Mouse (Mus musculus) neural tube, embryonic 14.5 days (tissue): ENCODE results near the gene Olfr1141. TPM values are rescaled to one million over a fixed set of nuclear protein-coding genes. Genes with fewer than 3 reads are reported as not detected.

ENCODE experiments used
- ATAC-seq: fragments of 200-750 bp; cut with Nextera tagmentation; 2 replicates; pipeline ENCODE4 v1.8.0; 2017; ENCODE audit warnings: low read depth, mild to moderate bottlenecking, moderate TSS enrichment, moderate library complexity
- H3K27ac ChIP-seq: fragments of 300-500 bp; sonication (generic); 2 replicates; pipeline ENCODE4 v1.5.1; 2014; ENCODE audit warnings: low read depth, mild to moderate bottlenecking, control low read depth, low read length, moderate library complexity, mixed read lengths
- H3K27me3 ChIP-seq: fragments of 300-500 bp; sonication (generic); 2 replicates; pipeline ENCODE4 v1.6.1; 2014; ENCODE audit warnings: low read length; ENCODE audit not compliant: control insufficient read depth, insufficient read depth
- H3K36me3 ChIP-seq: fragments of 300-500 bp; sonication (generic); 2 replicates; pipeline ENCODE4 v1.6.1; 2014; ENCODE audit warnings: low read length, mixed read lengths; ENCODE audit not compliant: control insufficient read depth, insufficient read depth
- H3K4me1 ChIP-seq: fragments of 300-500 bp; sonication (generic); 2 replicates; pipeline ENCODE4 v1.6.1; 2014; ENCODE audit warnings: low read length; ENCODE audit not compliant: control insufficient read depth, insufficient read depth
- H3K4me2 ChIP-seq: fragments of 300-500 bp; sonication (generic); 2 replicates; pipeline ENCODE4 v1.6.1; 2014; ENCODE audit warnings: mild to moderate bottlenecking, low read depth, low read length, control low read depth
- H3K4me3 ChIP-seq: fragments of 300-500 bp; sonication (generic); 2 replicates; pipeline ENCODE4 v1.5.1; 2014; ENCODE audit warnings: low read depth, low read length, control low read depth, mixed read lengths
- H3K9ac ChIP-seq: fragments of 300-500 bp; sonication (generic); replicated peaks from 2 replicates; pipeline ENCODE4 v1.6.1; 2014; ENCODE audit warnings: low read depth, mild to moderate bottlenecking, control low read depth, low read length, mixed read lengths
- H3K9me3 ChIP-seq: fragments of 300-500 bp; sonication (generic); 2 replicates; pipeline ENCODE4 v1.6.1; 2016; ENCODE audit warnings: low read length; ENCODE audit not compliant: control insufficient read depth
- WGBS: fragments of 180-500 bp; shearing (Covaris S2); extraction: QIAGEN DNeasy Blood & Tissue Kit; methylation state at CpG from one replicate; pipeline ENCODE4 v1.1.7; 2014; 5-methylcytosine and 5-hydroxymethylcytosine counted together
- polyA plus RNA-seq: library from polyadenylated mRNA; unstranded; fragments of >200 nt; fragmentation: Nextera tagmentation; extraction: Ambion mirVana; gene quantifications from 2 replicates; pipeline ENCODE4 v1.2.1, GENCODE M21; 2014

The Olfr1141 gene
- polyA plus RNA-seq: not detected in 2 replicates

- Histone ChIP-seq H3K4me3 (no peak within 1 kb of the TSS), H3K27me3 (no peaks in the 10 kb centered on the region), H3K36me3 (no peaks in the 10 kb centered on the region), H3K4me1 (no peaks in the 10 kb centered on the region), H3K9me3 (no peaks in the 10 kb centered on the region), H3K9ac (no peak within 1 kb of the TSS), H3K27ac (no peak within 1 kb of the TSS), H3K4me2 (no peak within 1 kb of the TSS)
- WGBS: 93% methylated on average over 1 of the region's 1 CpGs
- ATAC-seq: no peak
These were observed at the start of gene Olfr1141 for GRCm38 (mm10) chr2:87753891-87754290. Olfr1141 (minus strand) TSS chr2:87753991.

- Histone ChIP-seq H3K4me1 (no peaks in the 10 kb centered on the region), H3K4me3 (no peak within 1 kb of the TSS), H3K36me3 (no peaks in the 10 kb centered on the region), H3K9ac (no peak within 1 kb of the TSS), H3K4me2 (no peak within 1 kb of the TSS), H3K27ac (no peak within 1 kb of the TSS), H3K9me3 (no peaks in the 10 kb centered on the region), H3K27me3 (no peaks in the 10 kb centered on the region)
- no peak for ATAC-seq
These were observed 46.5 kb upstream of the Olfr1141 start, which contains the start of gene Olfr1143 for GRCm38 (mm10) chr2:87800292-87800691. Olfr1143 (plus strand) TSS chr2:87800592.

DNA sequence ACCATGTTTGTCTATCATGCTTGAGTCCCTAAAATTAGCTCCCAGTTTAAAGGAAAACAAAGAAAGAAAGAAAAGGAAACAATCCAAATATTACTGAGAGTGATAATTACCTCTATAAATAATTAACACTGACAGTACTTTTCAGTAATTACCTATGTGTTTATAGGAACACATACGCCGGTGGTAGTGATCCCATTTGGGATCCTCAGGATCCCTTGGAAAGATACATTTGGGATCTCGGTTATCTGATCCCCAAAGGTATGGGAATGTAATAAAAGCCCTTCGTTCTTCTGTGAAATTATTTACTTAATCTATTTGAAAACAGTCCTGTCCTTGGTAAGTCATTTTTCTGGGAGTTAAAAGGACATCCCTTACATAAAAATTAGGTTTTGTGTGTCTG, 25.4 kb upstream of the Olfr1141 start, which contains the start of gene Olfr152:
Gene Olfr152 (plus strand): TSS at position 301 of the 400 bp plus-strand sequence.
- no peak within 1 kb of the TSS for H3K4me3 ChIP-seq
- no peak within 1 kb of the TSS for H3K9ac ChIP-seq
- 81% methylated on average over 4 of the region's 4 CpGs for WGBS
- no peak within 1 kb of the TSS for H3K4me2 ChIP-seq
- H3K4me1 ChIP-seq: no peaks in the 10 kb centered on the region
- H3K9me3 ChIP-seq: no peaks in the 10 kb centered on the region
- H3K27me3 ChIP-seq: no peaks in the 10 kb centered on the region
- no peak within 1 kb of the TSS for H3K27ac ChIP-seq
- H3K36me3 ChIP-seq: no peaks in the 10 kb centered on the region
- ATAC-seq: no peak

DNA sequence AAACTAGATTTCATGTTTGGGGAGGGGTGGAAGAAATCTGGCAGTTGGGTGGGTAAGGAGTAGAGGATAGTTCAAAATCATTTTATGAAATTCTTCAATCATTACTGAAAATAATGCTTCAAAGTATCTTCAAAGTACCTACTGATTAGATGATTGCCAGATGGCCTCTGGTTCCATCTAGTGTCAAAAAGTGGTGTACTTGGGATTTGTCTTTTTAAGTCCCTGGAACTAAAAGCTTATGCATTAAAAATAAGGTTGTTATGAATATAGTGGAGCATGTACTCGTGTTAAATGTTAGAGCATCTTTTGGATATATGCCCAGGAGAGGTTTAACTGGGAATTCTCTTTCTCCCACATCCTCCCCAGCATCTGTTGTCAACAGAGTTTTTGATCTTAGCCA, 22.4 kb upstream of the Olfr1141 start:
- H3K9me3 ChIP-seq: no peaks in the 10 kb centered on the region

GRCm38 (mm10) chr2:87743452-87743851, 10.3 kb downstream of the Olfr1141 start, which contains the start of gene Olfr1140:
Olfr1140 (plus strand) TSS chr2:87743752.
- H3K4me1 ChIP-seq: no peaks in the 10 kb centered on the region
- no peak for ATAC-seq
- H3K4me2 ChIP-seq: no peak within 1 kb of the TSS
- H3K27me3 ChIP-seq: no peaks in the 10 kb centered on the region
- no peak within 1 kb of the TSS for H3K4me3 ChIP-seq
- no peak within 1 kb of the TSS for H3K9ac ChIP-seq
- H3K36me3 ChIP-seq: no peaks in the 10 kb centered on the region
- H3K9me3 ChIP-seq: no peaks in the 10 kb centered on the region
- no peak within 1 kb of the TSS for H3K27ac ChIP-seq
- WGBS: 76% methylated on average over 3 of the region's 3 CpGs

More for the DNA sequence above, 22.4 kb upstream of the Olfr1141 start:
- Histone ChIP-seq H3K4me3 (no peak overlapping the region), H3K27me3 (no peaks in the 10 kb centered on the region), H3K9ac (no peak overlapping the region), H3K36me3 (no peaks in the 10 kb centered on the region), H3K27ac (no peak overlapping the region), H3K4me2 (no peak overlapping the region), H3K4me1 (no peaks in the 10 kb centered on the region)
- ATAC-seq: no peak
- WGBS: 69% methylated on average over 1 of the region's 1 CpGs

GRCm38 (mm10) chr2:87739878-87740277, 13.9 kb downstream of the Olfr1141 start, which contains the start of gene Olfr1138:
Olfr1138 (minus strand) TSS chr2:87739978.
- Histone ChIP-seq H3K4me1 (no peaks in the 10 kb centered on the region), H3K27ac (no peak within 1 kb of the TSS), H3K9ac (no peak within 1 kb of the TSS), H3K9me3 (no peaks in the 10 kb centered on the region), H3K36me3 (no peaks in the 10 kb centered on the region), H3K4me3 (no peak within 1 kb of the TSS), H3K4me2 (no peak within 1 kb of the TSS), H3K27me3 (no peaks in the 10 kb centered on the region)
- WGBS: 88% methylated on average over 1 of the region's 1 CpGs
- ATAC-seq: no peak

DNA sequence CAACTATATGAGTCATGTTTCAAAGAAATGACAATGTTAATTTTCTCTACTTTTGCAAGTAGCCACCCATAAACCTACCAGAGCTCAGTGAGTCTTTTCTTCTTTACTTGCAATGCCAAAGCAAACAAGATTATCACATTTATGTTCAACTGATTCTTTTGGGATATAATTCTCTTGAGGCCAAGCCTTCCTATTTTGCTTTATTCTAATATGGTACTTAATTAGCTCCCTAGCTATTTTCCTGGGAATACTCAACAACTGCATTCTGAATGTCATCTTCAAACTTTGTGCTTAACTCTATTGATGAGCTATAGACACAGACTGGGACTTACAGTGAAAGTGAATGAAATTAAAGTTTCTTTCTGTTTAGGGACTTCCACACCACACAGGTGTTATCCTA, 40.7 kb downstream of the Olfr1141 start, which contains the start of gene Olfr1137:
Gene Olfr1137 (minus strand): TSS at position 101 of the 400 bp plus-strand sequence.
- Histone ChIP-seq H3K27ac (no peak within 1 kb of the TSS), H3K4me1 (no peaks in the 10 kb centered on the region), H3K9ac (no peak within 1 kb of the TSS), H3K4me2 (no peak within 1 kb of the TSS), H3K9me3 (no peaks in the 10 kb centered on the region), H3K36me3 (no peaks in the 10 kb centered on the region), H3K27me3 (no peaks in the 10 kb centered on the region), H3K4me3 (no peak within 1 kb of the TSS)
- ATAC-seq: no peak

Other genes starting within 250 kb of the Olfr1141 start
- gene Pramel6, start 247.4 kb downstream of the Olfr1141 start, polyA plus RNA-seq: not detected in 2 replicates
- not detected in 2 replicates for gene Olfr153, start 222.2 kb downstream of the Olfr1141 start, polyA plus RNA-seq
- not detected in 2 replicates for gene Olfr1128, start 208.4 kb downstream of the Olfr1141 start, polyA plus RNA-seq
- gene Olfr1129, start 180.1 kb downstream of the Olfr1141 start, polyA plus RNA-seq: not detected in 2 replicates
- not detected in 2 replicates for gene Olfr1130, start 147.8 kb downstream of the Olfr1141 start, polyA plus RNA-seq
- not detected in 2 replicates for gene Olfr1131, start 126.9 kb downstream of the Olfr1141 start, polyA plus RNA-seq
- not detected in 2 replicates for gene Olfr1132, start 116.5 kb downstream of the Olfr1141 start, polyA plus RNA-seq
- not detected in 2 replicates for gene Olfr1133, start 106.6 kb downstream of the Olfr1141 start, polyA plus RNA-seq
- not detected in 2 replicates for gene Olfr1134, start 95.5 kb downstream of the Olfr1141 start, polyA plus RNA-seq
- not detected in 2 replicates for gene Olfr1135, start 80.3 kb downstream of the Olfr1141 start, polyA plus RNA-seq
- not detected in 2 replicates for gene Olfr1136, start 60.0 kb downstream of the Olfr1141 start, polyA plus RNA-seq
- not detected in 2 replicates for gene Olfr1137, start 40.8 kb downstream of the Olfr1141 start, polyA plus RNA-seq
- not detected in 2 replicates for gene Olfr1138, start 14.0 kb downstream of the Olfr1141 start, polyA plus RNA-seq
- not detected in 2 replicates for gene Olfr1140, start 10.2 kb downstream of the Olfr1141 start, polyA plus RNA-seq
- gene Olfr152, start 25.5 kb upstream of the Olfr1141 start, polyA plus RNA-seq: not detected in 2 replicates
- gene Olfr1143, start 46.6 kb upstream of the Olfr1141 start, polyA plus RNA-seq: not detected in 2 replicates
- not detected in 2 replicates for gene Olfr1145, start 55.8 kb upstream of the Olfr1141 start, polyA plus RNA-seq
- not detected in 2 replicates for gene Olfr1148, start 76.5 kb upstream of the Olfr1141 start, polyA plus RNA-seq
- gene Olfr1150-ps1, start 90.0 kb upstream of the Olfr1141 start, polyA plus RNA-seq: not detected in 2 replicates
- not detected in 2 replicates for gene Olfr1151, start 101.9 kb upstream of the Olfr1141 start, polyA plus RNA-seq
- gene Olfr1152, start 112.5 kb upstream of the Olfr1141 start, polyA plus RNA-seq: 0.04 TPM in 1 of 2 replicates, not detected in the other
- gene Olfr1153, start 141.0 kb upstream of the Olfr1141 start, polyA plus RNA-seq: not detected in 2 replicates
- not detected in 2 replicates for gene Olfr1154, start 151.2 kb upstream of the Olfr1141 start, polyA plus RNA-seq
- gene Olfr1155, start 191.1 kb upstream of the Olfr1141 start, polyA plus RNA-seq: not detected in 2 replicates
- not detected in 2 replicates for gene Olfr1156, start 199.1 kb upstream of the Olfr1141 start, polyA plus RNA-seq
- gene Olfr1157, start 214.3 kb upstream of the Olfr1141 start, polyA plus RNA-seq: not detected in 2 replicates
- not detected in 2 replicates for gene Olfr74, start 220.7 kb upstream of the Olfr1141 start, polyA plus RNA-seq
- gene Olfr1158, start 236.1 kb upstream of the Olfr1141 start, polyA plus RNA-seq: not detected in 2 replicates